Mouse (Mus musculus) left cerebral cortex, postnatal 4 days (tissue): ENCODE results near the gene Rfx1. TPM values are rescaled to one million over a fixed set of nuclear protein-coding genes. Genes with fewer than 3 reads are reported as not detected.

Experiments used
- DNase-seq: peaks from one replicate; pipeline ENCODE4 v3.0.0-alpha.2; 2022
- intact Hi-C: fragments of 180-260 bp; cut with DNase I; formaldehyde crosslinking; loops from one replicate; pipeline ENCODE4 v1.15.1; 2025
- total RNA-seq, 2 experiments: library from RNA; stranded (reverse); gene quantifications; 2 replicates each; pipeline ENCODE4 v1.2.3; 2021

Rfx1 gene
- 10 to 100 TPM; 26.1 to 28.5 TPM for total RNA-seq

DNA sequence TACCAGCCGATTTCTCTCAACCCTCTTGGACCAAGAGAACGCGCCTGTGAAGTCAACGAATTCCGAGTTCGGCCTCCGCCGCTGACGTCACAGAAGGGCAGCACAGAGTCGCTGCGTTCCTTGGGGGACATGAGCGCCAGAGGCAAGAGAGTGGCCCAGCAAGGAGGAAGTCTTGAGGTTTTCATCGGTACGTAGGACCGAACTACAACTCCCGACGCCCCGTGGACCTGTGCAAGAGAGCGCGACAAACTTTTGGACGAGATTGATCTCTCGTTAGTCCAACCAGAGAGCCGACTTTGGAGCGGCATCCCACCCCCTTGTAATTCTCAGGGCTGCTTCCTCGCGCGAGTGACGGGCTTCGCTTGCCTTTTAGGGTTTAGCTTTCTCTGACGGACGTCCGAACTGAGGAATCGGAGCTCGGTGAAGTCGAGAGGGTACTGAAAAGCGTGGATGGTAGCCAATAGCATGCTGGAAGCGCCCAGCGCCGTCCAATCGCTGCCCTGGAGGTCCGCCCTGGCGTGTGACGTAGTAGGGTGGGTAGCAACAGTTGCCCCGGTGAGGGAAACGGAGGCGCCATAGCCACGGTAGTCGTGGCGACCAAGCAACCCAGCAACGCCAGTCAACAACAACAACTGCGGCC, at the start of gene Rfx1:
TSS of gene Rfx1 (plus strand) at position 544 of the 640 bp plus-strand sequence.
- peak; percentile 99 for DNase-seq
- intact Hi-C loops = no loop called here

DNA sequence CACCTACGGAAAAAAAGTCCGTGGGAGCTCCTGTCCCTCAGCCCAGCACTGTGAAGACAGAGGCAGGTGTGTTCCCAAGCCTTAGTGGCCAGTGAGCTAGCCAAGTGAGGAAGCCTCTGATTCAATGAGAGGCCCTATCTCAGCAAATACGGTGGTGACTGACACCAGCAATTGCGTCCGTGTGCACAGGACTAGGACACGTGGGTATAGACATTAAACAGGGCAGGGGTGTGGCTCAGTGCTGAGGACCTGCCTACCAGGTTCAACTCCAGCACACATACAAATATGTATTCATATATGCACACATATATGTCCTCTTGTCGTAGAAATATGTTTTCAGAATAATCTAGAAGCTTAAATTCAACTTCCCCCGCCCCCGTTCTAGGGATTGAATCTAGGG, 46.9 kb upstream of the Rfx1 start:
- intact Hi-C loops = loop anchor here (10.0 kb wide), 1 partner anchor 165 kb away; the partner anchor contains the start of gene Nanos3
- no peak for DNase-seq

DNA sequence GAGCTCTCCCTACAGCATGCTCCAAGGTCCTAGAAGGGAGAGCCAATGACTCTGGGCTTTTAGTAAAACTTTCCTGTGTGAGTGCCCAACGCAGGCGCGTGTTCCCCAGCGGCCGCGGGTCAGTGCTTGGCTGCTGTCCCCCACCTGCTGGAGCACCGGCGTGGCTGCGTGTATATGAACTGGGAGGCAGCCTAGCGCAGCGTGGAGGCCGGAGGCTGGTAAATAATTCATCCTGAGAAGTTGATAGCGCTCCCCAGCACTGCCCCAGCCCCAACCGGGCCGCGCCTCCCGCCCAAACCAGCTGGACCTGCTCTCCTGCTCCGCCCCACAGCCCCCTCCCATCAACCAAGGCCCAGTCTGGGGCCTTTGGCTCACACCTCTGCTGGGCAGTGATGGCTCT, 45.5 kb upstream of the Rfx1 start, which contains the start of gene Palm3:
TSS of gene Palm3 (plus strand) at position 376 of the 400 bp plus-strand sequence.
- intact Hi-C loops = no loop called here
- no peak for DNase-seq

DNA sequence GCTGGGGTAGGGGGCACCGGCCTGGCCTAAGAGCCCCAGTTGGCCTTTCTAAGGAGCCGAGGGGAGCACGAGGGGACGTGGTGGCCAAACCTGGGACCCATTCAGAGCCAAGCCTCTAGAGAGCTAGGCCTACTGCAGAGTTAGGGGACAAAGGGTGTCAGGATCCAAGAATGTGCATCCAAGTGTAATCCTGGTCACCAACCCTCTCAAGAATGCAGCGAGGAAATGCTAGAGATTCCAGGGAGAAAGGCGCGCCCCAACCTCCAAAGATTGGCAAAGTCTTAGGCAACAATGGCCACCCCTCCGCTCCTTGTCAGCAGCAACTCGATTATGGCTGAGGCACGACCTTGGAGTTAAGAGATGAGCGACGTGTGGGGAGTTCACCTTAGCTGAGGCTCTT, 45.1 kb upstream of the Rfx1 start:
- no peak for DNase-seq
- intact Hi-C loops = no loop called here

DNA sequence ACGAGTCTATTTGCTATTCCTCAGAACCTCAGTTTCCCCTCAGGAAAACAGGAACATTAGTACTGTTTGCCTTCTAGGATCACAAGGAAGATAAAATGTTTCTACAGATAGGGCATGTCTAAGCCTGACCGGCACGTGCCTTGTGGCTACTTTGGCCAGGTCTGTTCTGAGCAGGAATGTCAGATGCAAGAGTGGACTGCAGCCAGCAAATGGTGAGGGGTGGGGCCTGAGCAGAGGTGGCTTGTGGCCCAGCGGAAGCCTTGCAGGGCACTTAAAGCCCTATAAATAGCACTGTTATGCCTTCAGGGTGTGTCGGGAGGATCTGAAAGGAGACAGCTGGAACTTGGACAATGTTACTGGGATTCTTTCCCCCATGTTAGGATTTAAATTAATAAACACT, 43.5 kb upstream of the Rfx1 start:
- intact Hi-C loops = no loop called here

DNA sequence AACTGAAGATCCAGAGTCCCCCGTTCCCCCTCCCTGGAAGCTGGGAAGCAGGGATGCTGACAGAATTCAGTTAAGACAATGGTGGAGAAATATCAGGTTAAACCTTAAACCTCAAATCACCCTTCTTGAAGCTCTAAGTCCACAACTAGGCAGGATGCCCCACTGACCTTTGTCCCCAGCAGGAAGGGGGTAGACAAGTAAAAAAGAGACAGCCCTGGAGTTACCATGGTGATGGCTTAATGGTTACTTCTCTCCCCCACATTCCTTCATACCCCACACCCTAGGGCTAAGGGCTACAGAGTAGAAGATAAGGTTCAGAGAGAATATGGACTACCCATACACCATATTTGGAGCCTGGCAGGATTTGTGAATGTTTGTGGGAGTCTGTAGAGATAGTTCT, 43.0 kb upstream of the Rfx1 start:
- intact Hi-C loops = no loop called here
- DNase-seq = no peak

More for the DNA sequence above, 43.5 kb upstream of the Rfx1 start:
- no peak for DNase-seq

DNA sequence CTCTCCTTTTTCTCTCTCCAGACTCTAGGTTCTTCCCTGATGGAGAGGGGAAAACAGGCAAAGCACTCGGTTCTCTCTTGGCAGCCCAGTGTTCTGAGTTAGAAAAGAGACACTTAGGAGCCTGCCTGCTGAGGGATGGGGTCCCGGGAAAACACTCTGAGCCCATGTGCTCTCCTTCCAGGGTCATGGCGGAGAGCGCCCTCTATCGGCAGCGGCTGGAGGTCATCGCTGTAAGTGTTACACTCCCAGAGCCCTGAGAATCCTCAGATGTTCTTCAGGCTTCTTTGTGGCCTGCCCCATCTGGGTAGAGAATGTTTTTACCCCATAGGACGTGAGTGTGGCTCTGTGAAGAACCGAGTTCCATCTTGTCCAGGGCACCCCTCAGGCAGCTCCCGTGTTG, 42.5 kb upstream of the Rfx1 start:
- intact Hi-C loops = no loop called here
- peak; percentile 59 for DNase-seq

DNA sequence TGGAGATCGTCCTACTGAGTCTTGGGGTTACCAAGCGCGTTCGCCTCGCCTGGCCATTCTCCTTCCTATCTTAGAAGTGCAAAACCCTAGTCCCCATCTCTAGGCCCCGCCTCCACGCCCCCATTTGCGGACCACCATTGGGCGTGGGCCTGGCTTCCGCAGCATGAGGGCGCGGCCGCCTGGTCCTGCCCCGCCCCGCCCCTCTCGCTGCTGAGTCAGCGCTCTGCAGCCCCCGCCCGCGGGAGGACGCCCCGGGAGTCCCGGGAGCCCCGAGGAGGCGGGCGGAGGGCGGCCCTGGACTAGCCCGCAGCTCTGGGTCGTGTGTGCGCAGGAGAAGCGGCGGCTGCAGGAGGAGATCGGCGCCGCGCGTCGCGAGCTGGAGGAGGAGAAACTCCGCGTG, 40.8 kb upstream of the Rfx1 start:
- intact Hi-C loops = no loop called here
- peak; percentile 51 for DNase-seq

DNA sequence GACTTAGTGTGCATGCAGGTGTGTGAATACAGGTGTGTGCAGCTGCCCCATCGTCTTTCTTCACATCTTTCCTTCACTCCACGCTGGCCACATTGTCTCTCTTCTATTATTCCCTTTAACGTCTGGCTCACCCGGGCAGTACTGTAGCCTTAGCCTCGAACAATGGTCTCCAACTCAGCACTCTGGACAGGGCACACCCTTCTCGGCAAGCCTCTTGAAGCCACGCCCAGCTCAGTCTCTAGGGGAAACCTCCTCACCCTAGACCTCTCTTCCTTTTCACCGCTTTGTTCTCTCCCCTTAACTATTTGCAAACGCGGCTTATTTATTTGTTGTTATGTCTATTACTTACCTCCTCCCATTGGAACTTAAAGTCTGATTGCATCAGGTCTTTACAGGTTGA, 39.2 kb upstream of the Rfx1 start:
- no peak for DNase-seq
- intact Hi-C loops = no loop called here

DNA sequence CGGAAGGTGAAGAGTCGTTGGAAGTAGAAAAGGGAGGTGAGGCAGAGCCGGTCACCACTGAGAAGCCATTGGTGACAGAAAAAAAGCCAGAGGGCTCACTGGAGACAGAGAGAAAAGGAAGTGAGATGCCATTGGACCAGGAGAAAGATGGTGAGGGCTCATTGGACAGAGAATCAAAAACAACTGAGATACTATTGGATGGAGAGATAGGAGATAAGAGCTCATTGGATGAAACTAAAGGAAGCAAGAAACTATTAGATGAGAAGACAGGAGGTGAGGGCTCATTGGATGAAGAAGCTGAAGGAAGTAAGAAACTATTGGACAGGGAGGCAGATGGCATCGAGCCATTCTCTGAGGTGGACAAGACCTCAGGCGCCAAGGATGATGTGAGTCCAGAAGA, 37.4 kb upstream of the Rfx1 start:
- intact Hi-C loops = no loop called here
- DNase-seq = no peak

DNA sequence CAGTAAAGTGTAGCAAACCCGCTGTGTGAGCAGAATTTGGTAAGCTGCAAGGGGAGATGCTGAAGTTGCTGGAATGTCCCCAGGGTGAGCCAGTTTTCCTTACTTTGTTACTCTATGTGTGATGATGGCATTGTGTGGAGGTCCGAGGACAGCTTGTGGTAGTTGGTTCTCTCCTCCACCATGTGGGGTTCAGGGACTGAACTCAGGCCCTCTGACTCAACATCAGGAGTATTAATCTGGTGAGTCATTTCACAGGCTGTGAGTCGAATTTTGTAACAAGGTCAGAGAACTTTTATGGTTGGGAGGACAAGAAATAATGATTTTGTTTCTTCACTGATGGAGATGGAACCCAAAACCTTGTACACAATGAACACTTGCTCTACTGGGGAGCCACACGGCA, 33.9 kb upstream of the Rfx1 start:
- no peak for DNase-seq
- intact Hi-C loops = no loop called here

DNA sequence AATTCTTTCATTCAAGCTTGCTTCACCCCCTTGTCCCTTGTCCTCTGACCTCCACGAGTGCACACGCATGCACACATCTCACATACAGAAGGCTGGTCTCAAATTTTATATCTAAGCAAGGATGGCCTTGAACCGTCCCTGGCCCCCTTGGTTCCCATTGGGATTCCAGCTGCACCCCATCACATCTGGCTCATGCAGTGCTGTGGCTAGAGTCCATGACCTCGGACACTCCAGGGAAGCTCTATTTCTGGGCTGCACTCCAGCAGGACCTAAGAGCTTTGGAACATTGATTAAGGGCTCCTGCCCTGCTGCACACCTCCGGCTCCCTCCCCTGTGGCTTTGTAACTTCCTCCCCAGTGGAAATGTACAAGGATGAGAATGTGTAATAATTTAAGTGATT, 28.6 kb upstream of the Rfx1 start:
- no peak for DNase-seq
- intact Hi-C loops = no loop called here

DNA sequence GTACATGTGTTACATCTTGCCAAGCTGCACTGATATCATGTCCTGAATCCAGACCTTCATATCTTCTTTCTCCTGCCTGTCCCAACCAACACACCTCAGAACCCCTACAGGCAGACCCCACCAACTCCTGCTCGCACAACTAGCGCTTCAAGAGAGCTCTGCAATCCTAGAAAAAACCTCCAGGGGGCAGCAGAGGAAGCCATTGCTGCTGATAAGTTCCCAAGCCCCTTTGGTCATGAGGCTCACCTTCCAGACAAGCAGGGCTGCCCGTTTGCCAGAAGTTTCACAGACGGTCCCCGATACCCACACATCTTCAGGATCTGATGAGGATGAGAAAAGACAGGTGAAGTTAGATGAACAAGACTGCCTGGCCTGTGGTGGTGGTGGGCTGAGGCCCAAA, 27.6 kb upstream of the Rfx1 start:
- DNase-seq = peak; percentile 82
- intact Hi-C loops = no loop called here

DNA sequence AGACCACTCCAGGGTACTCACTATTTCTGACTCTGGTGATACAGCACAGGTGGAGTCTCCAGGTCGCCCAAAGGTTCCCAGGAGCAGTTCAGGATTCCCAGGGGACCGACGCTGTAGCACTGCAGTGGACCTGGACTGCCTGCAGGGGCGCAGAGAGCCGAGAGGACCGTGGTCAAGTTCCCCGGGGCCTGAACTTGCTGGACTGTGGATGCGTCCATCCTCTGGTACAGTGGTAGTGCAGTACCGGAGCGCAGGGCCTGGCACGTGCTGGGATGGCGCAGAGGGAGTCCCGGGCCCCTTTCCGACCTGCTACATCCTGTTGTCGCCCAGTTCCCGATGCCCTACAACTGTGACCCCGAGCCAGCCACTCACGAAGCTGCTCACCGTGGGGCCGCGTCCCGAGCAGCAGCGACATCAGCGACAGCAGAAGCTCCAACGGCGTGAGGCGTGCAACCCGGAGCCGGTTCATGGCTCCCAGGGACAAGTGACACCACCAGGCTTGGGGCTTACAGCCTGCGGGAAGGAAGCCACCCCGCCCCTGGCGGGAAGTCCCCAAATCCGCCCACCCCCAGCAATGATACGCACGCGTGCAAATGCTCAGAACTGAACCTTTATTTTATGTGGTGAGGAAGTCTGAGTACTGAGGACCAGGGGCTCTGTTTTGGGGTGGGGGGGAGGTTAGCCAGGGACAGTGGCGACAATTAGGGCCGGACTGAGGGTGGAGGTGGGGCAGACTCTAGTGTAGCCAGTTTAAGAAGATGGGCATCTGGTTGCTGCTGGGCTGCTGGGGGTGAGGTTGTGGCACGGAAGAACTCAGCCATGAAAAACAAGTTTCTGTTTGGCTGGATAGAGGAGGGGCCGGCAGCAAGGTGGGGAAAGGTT, 24.3 kb upstream of the Rfx1 start, which contains the start of gene Il27ra:
TSS of gene Il27ra (minus strand) at position 524 of the 882 bp plus-strand sequence.
- intact Hi-C loops = no loop called here
- DNase-seq = peak; percentile 51

DNA sequence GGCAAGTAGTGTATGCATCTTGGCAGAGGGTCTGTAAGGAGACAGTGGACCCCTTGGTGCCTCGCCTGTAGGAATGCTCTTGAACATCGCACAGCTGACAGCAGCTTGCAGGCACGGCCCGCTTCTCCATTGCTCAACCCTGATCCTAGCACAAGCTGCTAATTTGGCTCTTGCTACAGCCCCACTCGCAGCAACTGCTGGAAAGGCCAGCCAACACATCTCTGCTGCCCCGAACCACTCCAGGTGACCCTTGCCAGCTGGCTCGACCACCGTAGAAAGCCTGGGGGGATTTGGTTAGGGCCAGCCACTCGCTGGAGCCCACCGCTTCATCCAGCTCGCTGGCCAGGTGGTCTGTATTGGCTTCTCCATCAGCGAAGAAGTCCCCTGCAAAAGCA, 23.7 kb upstream of the Rfx1 start:
- peak; percentile 77 for DNase-seq
- intact Hi-C loops = no loop called here

DNA sequence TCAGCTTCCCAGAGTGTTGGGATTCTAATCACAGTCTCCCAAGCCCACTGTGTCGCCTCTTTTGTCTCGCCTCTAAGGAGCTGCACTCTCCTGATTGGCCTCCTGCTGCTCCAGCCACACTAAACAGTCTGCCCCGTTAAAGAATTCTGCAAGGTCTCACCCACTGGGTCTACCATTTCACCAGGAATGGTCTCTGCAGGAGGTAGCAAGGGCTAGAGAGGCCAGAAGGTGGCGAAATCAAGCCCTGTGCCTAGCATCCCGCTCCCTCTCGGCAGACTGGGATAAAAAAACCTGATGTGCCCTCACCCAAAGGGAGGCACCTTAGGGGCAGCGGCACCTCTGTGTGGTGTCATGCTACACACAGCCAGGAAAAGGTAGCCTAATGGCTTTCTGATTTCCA, 22.5 kb upstream of the Rfx1 start:
- DNase-seq = no peak
- intact Hi-C loops = no loop called here

DNA sequence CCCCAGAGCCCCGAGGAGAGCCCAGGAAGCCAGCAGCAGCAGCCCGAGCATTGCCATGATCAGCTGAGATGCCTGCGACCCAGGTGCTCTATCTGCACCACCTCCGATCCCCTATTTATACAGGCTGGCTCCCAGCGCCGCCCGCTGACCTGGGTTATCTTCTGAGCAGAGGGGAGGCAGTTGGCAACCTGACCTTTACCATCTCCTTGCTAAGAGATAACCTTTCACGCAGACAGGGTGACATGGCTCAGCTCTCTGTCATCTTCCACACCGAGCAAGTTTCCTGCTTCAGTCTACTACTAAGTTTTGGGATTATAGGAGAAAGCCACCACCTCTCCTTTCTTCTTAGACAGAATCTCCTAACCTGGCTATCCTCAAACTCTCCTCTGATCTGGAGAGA, 21.7 kb upstream of the Rfx1 start, which contains the start of gene Rln3:
TSS of gene Rln3 (minus strand) at position 101 of the 400 bp plus-strand sequence.
- no peak for DNase-seq
- intact Hi-C loops = no loop called here

DNA sequence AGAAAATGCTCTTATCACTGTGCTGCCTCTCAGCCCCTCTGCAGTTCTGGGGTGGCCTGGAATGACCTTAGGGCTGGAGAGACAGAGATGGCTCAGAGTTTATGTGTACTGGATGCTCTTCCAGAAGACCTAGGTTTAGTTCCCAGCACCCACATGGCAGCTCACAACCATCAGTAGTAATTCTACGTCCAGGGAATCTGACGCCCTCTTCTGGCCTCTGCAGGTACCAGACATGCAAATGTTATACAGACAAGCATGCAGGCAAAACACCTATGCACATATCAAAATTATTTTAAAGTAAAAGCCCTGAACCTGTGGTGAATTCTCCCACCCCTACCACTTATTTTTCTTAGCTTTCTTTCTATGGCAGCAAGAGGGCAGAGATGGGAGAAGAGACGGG, 20.1 kb upstream of the Rfx1 start:
- intact Hi-C loops = no loop called here
- no peak for DNase-seq

DNA sequence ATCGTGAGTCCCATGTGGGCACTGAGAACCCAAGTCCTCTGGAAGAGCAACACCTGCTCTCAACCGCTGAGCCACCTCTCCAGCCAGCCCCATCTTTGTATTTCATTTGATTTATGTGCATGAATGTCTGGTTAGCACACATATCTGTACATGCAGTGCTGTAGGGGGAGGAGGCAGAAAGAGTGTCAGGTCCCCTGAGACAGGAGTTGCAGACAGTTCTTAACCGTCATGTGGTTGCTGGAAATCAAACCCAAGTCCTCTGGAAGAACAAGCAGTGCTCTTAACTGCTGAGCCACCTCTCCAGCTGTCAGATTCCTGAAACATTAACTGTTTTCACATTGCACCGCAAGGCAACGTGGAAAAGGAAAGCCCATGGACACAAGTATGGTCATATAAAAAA, 18.5 kb upstream of the Rfx1 start:
- intact Hi-C loops = no loop called here
- no peak for DNase-seq

DNA sequence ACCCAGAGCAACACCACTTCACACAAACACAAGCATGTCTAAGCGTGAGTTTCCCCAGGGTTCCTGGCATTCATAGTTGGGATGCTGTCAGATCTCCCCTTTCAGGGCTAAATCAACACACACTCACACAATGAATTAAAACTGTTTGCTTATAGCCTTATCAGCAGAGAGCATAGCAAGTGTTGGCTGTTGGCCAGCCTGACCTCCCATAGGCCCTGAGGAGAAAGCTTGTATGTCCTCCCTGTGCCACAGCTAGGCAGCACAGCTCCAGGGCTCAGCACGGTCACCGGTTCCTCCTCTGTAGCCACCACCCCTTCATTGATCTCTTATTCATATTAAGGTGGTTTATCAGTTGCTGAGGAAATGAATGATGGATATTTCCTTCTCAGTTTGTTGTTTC, 13.9 kb upstream of the Rfx1 start:
- no peak for DNase-seq
- intact Hi-C loops = no loop called here

DNA sequence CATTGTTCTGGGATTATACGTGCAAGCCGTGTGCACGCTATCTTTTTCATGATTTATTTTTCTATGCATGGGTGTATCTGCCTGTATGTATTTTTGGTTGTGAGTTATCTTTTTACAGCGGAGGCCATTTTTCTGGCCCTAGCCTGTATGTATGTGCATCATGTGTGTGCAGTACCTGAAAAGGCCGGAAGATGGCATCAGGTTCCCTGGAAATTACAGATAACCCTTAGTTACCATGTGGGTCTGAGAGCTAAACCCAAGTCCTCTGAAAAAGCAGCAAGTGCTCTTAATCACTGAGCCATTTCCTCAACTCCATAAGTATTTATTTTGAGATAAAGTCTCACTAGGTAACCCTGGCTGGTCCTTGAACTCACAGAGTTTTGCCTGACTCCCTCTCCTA, 13.4 kb upstream of the Rfx1 start:
- intact Hi-C loops = no loop called here
- DNase-seq = no peak

DNA sequence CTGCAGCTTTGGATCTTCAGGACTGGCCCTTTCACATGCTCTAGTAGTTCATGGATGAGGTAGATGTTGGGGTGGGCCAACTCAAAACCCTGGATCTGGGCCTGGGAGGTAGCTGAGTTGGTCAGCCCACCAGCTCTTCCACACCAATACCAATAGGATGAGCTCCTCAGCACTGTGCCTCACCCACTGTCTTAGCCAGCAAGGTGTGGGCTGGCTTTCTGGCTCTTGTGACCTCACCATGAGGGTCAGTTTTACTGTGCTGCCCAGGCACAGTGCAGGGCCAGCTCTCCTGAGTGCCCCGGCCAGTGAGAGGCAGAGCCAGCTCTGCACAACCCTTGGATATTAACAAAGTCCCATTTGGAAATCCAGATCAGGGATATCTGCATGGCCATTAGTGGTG, 8.8 kb upstream of the Rfx1 start:
- intact Hi-C loops = no loop called here

More for the DNA sequence above, 8.8 kb upstream of the Rfx1 start:
- DNase-seq = no peak
